Mouse (Mus musculus) cerebellum, adult 2 months (tissue): ENCODE data around the gene Gabrr3.

Experiments used
- CTCF ChIP-seq: fragments of 200-500 bp; IDR thresholded peaks from 2 replicates; pipeline ENCODE4 v1.5.1; 2011; ENCODE audit warnings: low read depth, mild to moderate bottlenecking, control low read depth, low read length, moderate library complexity, borderline replicate concordance; ENCODE audit not compliant: insufficient read depth
- POLR2A ChIP-seq: fragments of 200-500 bp; IDR thresholded peaks from 2 replicates; pipeline ENCODE4 v1.6.1; 2011; ENCODE audit warnings: low read length, control low read depth, borderline replicate concordance; ENCODE audit not compliant: insufficient read depth

DNA sequence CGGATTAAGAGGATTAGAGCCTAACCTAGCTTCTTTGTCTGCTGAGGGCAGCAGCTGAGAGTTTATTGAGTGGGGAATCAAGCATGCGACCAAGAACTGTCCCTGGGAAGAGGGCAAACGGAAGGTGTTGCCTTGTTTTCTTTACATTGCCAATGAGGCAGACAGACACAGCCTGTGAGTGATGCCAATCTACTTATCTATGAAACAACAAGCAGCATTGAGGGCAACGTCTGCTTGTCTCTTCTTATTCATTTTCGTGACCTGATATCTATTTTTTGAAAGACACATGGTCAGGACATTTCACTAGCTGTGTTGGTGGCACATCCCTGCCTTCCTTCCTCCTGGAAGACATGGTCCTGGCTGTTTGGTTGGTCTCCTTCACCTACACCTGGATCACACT is at the start of gene Gabrr3:
- TF ChIP-seq CTCF: no peak
- TF ChIP-seq POLR2A: no peak
